10 mouse cellular contexts compared by ENCODE assay signal in genomic region chr17:45889451-45889850, GRCm38 (mm10).
A peak's percentile ranks its signal among the peaks of the same experiment; 100 is the strongest.
DNase-seq lines count a peak whose midpoint lies in the region; ATAC-seq lines count a peak whose summit lies in the region.
"Had no signal": no experiment of that assay in that cellular context is flagged by ENCODE, and none has a peak within 500 bp of the region (broad histone marks: within the 10 kb centered on the region; RNA-seq: fewer than 3 reads in every experiment).

No protein-coding gene starts in this region.

- H3K9ac ChIP-seq in kidney, embryonic 14.5 days (ENCODE audit: low read depth, low read length), result no peak overlapping the region
- H3K9ac ChIP-seq in embryonic facial prominence, embryonic 14.5 days (ENCODE audit: low read depth, low read length), result no peak overlapping the region
- no peak overlapping the region for H3K9ac ChIP-seq in lung, embryonic 16.5 days (ENCODE audit: low read length)
- H3K9ac ChIP-seq in liver, embryonic 12.5 days, result no peak overlapping the region
- H3K9ac ChIP-seq: liver, embryonic 13.5 days had no signal

- WGBS in kidney, embryonic 14.5 days, result 65% methylated on average over 8 of the region's 8 CpGs
- 28% methylated on average over 5 of the region's 8 CpGs for WGBS in embryonic facial prominence, embryonic 14.5 days
- 35% methylated on average over 8 of the region's 8 CpGs for WGBS in lung, embryonic 16.5 days
- 47% methylated on average over 8 of the region's 8 CpGs for WGBS in liver, embryonic 12.5 days (ENCODE audit: insufficient replicate concordance)
- WGBS in midbrain, embryonic 10.5 days, result 71% methylated on average over 8 of the region's 8 CpGs

- no peak for ATAC-seq in kidney, embryonic 14.5 days (ENCODE audit: low FRiP score, low TSS enrichment)
- no peak for ATAC-seq in embryonic facial prominence, embryonic 14.5 days (ENCODE audit: low read depth)
- peak; percentile 37; the same call in 1 of the 2 replicates for ATAC-seq in lung, embryonic 16.5 days (ENCODE audit: low read depth)
- ATAC-seq in liver, embryonic 12.5 days, result no peak
- ATAC-seq: forebrain, embryonic 14.5 days had no signal

- no peak overlapping the region for H3K27ac ChIP-seq in kidney, embryonic 14.5 days (ENCODE audit: low read depth, low read length)
- H3K27ac ChIP-seq in embryonic facial prominence, embryonic 14.5 days (replicated peaks; ENCODE audit: low read depth, low read length), result peak overlapping the region; percentile 56
- H3K27ac ChIP-seq in lung, embryonic 16.5 days (ENCODE audit: low read length), result no peak overlapping the region
- H3K27ac ChIP-seq in liver, embryonic 12.5 days, result no peak overlapping the region
- H3K27ac ChIP-seq in midbrain, embryonic 10.5 days (replicated peaks), result no peak overlapping the region; the same call in 1 of the 2 replicates
- H3K27ac ChIP-seq: liver, embryonic 13.5 days had no signal

- peaks cover 16% of the 10 kb centered on the region for H3K4me1 ChIP-seq in kidney, embryonic 14.5 days (ENCODE audit: control insufficient read depth, insufficient read depth, low read length)
- peaks cover 35% of the 10 kb centered on the region for H3K4me1 ChIP-seq in embryonic facial prominence, embryonic 14.5 days (ENCODE audit: control insufficient read depth, insufficient read depth, low read length)
- H3K4me1 ChIP-seq in lung, embryonic 16.5 days (replicated peaks; ENCODE audit: control insufficient read depth, insufficient read depth, low read length), result peaks cover 24% of the 10 kb centered on the region
- 0 out of 2 replicates have a peak, but pooled peaks cover 18% of the 10 kb centered on the region for H3K4me1 ChIP-seq in liver, embryonic 12.5 days
- H3K4me1 ChIP-seq in midbrain, embryonic 10.5 days, result peaks cover 21% of the 10 kb centered on the region

- no peaks in the 10 kb centered on the region for H3K9me3 ChIP-seq in kidney, embryonic 14.5 days (ENCODE audit: control insufficient read depth, low read length)
- no peaks in the 10 kb centered on the region for H3K9me3 ChIP-seq in embryonic facial prominence, embryonic 14.5 days (ENCODE audit: control insufficient read depth, low read length)
- H3K9me3 ChIP-seq in lung, embryonic 16.5 days (ENCODE audit: control insufficient read depth, low read length), result no peaks in the 10 kb centered on the region
- no peaks in the 10 kb centered on the region for H3K9me3 ChIP-seq in liver, embryonic 12.5 days (replicated peaks)
- no peaks in the 10 kb centered on the region for H3K9me3 ChIP-seq in midbrain, embryonic 10.5 days (replicated peaks)
- H3K9me3 ChIP-seq: liver, embryonic 13.5 days had no signal

- peak; percentile 52 for DNase-seq in kidney, adult 11 months
- DNase-seq in adrenal gland, postnatal 36 days, result peak; percentile 77 to 80
- peak; percentile 40 for DNase-seq in embryonic facial prominence, embryonic 14.5 days (ENCODE audit: low spot score)
- no peak for DNase-seq in midbrain, embryonic 10.5 days (ENCODE audit: low spot score)
- no peak for DNase-seq in thymus, postnatal 4 days
- DNase-seq: liver, embryonic 13.5 days had no signal

- no peaks in the 10 kb centered on the region; the same call in 1 of the 2 replicates for H3K27me3 ChIP-seq in kidney, embryonic 14.5 days (ENCODE audit: control insufficient read depth, insufficient read depth, low read length)
- H3K27me3 ChIP-seq in embryonic facial prominence, embryonic 14.5 days (replicated peaks; ENCODE audit: control insufficient read depth, insufficient read depth, low read length), result no peaks in the 10 kb centered on the region
- no peaks in the 10 kb centered on the region for H3K27me3 ChIP-seq in lung, embryonic 16.5 days (ENCODE audit: control insufficient read depth, insufficient read depth, low read depth, low read length)
- peaks cover 45% of the 10 kb centered on the region for H3K27me3 ChIP-seq in liver, embryonic 12.5 days (replicated peaks)
- H3K27me3 ChIP-seq in midbrain, embryonic 10.5 days (ENCODE audit: low read depth, poor library complexity, severe bottlenecking), result peaks cover 50% of the 10 kb centered on the region

- H3K4me2 ChIP-seq in kidney, embryonic 14.5 days (replicated peaks; ENCODE audit: low read depth, low read length), result no peak overlapping the region
- no peak overlapping the region for H3K4me2 ChIP-seq in embryonic facial prominence, embryonic 14.5 days (ENCODE audit: low read depth, low read length)
- no peak overlapping the region for H3K4me2 ChIP-seq in lung, embryonic 16.5 days (ENCODE audit: low read depth, low read length)
- H3K4me2 ChIP-seq in liver, embryonic 12.5 days, result no peak overlapping the region
- H3K4me2 ChIP-seq: liver, embryonic 13.5 days had no signal

- H3K36me3 ChIP-seq in kidney, embryonic 14.5 days (ENCODE audit: control insufficient read depth, insufficient read depth, low read length), result no peaks in the 10 kb centered on the region
- no peaks in the 10 kb centered on the region for H3K36me3 ChIP-seq in embryonic facial prominence, embryonic 14.5 days (ENCODE audit: control insufficient read depth, insufficient read depth, low read length)
- no peaks in the 10 kb centered on the region for H3K36me3 ChIP-seq in lung, embryonic 16.5 days (ENCODE audit: control insufficient read depth, insufficient read depth, low read length)
- no peaks in the 10 kb centered on the region for H3K36me3 ChIP-seq in liver, embryonic 12.5 days
- H3K36me3 ChIP-seq in midbrain, embryonic 10.5 days, result no peaks in the 10 kb centered on the region
- H3K36me3 ChIP-seq: liver, embryonic 13.5 days had no signal

- no peak overlapping the region for H3K4me3 ChIP-seq in kidney, embryonic 14.5 days (ENCODE audit: low read length)
- H3K4me3 ChIP-seq in embryonic facial prominence, embryonic 14.5 days (ENCODE audit: low read depth, low read length), result no peak overlapping the region
- H3K4me3 ChIP-seq in lung, embryonic 16.5 days (ENCODE audit: low read length), result no peak overlapping the region
- H3K4me3 ChIP-seq in liver, embryonic 12.5 days, result no peak overlapping the region
- no peak overlapping the region for H3K4me3 ChIP-seq in midbrain, embryonic 10.5 days
- H3K4me3 ChIP-seq: liver, embryonic 13.5 days had no signal

Comparison
In these comparisons a context has a peak if more than half of its experiments do, and no peak if none do; other contexts are left out.
1. DNase-seq: peak in kidney, adult 11 months (single experiment), adrenal gland, postnatal 36 days (2 of 2) and embryonic facial prominence, embryonic 14.5 days (single experiment); none in midbrain, embryonic 10.5 days (single experiment) and thymus, postnatal 4 days (single experiment).